Mouse (Mus musculus) kidney, adult 8-10 months (tissue): ENCODE measurements around the gene Sertad3.

Experiments
- DNase-seq, 2 experiments: peaks; one replicate each; pipeline ENCODE4 v3.0.0; 2022

Gene Sertad3

GRCm38 (mm10) chr7:27467648-27468047 lies 5.9 kb upstream of the Sertad3 start:
- no peak for DNase-seq

GRCm38 (mm10) chr7:27471390-27472120 lies 2.0 kb upstream of the Sertad3 start:
- no peak for DNase-seq

DNA sequence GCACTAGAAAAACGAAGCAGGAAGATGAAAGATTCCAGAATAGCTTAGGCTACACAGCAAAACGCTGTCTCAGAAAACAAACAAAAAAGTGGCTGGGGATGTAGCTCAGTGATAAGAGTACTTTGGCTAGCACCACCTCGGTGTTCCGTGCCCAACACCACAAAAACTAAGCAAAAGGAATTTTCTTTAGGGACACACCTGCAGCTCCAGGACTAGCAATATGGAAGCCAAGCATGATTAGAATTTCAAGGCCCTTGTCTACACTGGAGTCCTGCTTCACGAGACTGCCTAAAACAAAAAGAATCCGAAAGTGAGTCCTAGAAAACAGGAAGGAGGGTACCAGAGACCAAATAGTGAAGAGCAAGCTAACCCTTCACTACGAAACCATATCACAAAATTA lies 972 bp upstream of the Sertad3 start:
- no peak for DNase-seq

- no peak for DNase-seq
Measured at GRCm38 (mm10) chr7:27473835-27474489, 394 bp downstream of the Sertad3 start.

DNA sequence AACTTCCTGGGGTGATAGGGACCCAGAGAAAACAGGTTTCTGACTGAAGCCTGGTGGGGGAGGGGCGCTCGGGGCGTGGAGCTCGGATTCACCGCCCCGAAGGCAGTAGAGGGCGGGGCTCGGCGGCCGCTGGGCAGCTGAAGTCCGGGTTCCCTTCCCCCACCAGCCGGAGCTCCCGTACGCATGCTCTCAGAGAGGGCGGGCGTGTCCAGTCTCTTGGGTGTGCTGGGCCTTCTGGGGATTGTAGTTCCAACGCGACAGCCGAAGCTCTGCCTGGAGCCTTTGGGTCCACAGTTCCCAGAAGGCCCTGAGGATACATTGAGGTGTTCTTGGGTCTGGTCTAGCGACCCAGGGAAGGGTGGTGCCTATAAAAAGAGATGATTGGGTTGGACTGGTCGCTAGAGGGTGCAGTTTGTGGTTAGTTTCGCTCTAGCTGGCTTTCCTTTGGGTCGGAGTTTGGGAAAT lies 954 bp downstream of the Sertad3 start:
- DNase-seq, result peak; percentile 99

GRCm38 (mm10) chr7:27475596-27475995 lies 2.0 kb downstream of the Sertad3 start:
- no peak for DNase-seq

DNA sequence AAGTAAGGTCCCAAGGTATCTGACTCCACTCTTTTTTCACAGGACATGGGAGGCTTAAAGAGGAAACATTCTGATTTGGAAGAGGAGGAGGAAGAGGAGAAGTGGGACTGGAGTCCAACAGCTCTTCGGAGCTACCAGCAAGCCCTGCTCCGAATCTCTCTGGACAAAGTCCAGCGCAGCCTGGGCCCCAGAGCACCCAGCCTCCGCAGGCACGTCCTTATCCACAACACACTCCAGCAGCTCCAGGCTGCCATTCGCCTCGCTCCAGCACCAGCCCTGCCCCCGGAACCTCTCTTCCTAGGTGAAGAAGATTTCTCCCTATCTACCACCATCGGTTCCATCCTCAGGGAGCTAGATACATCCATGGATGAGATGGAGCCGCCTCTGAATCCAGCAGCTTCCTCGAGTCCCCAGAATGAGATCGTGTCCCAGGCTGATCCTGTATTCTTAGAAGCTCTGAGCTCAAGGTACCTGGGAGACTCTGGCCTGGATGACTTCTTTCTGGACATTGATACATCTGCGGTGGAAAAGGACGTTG lies 2.6 kb downstream of the Sertad3 start:
- DNase-seq, result peak; percentile 59 to 70

DNA sequence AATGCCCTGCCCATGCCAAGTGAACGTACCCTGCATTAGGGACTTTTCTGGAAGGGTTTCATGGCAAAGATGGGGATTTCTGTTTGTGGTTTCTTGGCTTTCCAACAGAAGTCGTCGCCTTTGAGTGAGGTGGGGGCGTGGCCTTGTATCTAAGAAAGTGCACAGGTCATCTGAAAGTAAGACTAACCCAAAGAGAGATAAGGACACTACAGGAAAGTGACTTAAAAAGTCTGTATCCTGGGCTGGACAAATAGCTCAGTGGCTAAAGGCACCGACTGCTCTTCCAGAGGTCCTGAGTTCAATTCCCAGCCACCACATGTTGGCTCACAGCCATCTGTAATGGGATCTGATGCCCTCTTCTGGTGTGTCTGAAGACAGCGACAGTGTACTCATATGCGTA lies 5.0 kb downstream of the Sertad3 start:
- no peak for DNase-seq

- peak; percentile 71 to 75 for DNase-seq
Measured at GRCm38 (mm10) chr7:27479750-27480149, 6.2 kb downstream of the Sertad3 start.

DNA sequence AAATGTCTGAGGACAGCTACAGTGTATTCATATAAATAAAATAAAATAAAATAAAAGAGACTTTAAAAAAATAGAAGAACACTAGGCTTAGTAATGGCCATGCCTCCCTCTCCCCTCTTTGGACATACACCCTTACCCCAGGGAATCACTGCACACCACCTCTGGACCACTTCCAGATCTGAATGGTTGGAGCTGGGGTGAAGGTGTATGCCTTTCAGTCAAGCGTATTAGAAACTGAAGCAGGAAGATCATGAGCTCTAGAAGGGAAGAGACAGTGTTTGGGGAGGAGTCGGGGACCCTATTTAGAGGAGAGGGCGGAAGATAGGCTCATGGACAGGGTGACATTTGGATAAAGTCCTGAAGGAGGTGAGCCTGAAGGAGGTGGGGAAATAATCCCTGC lies 6.9 kb downstream of the Sertad3 start:
- peak in 1 of 2 experiments; percentile 46 for DNase-seq

DNA sequence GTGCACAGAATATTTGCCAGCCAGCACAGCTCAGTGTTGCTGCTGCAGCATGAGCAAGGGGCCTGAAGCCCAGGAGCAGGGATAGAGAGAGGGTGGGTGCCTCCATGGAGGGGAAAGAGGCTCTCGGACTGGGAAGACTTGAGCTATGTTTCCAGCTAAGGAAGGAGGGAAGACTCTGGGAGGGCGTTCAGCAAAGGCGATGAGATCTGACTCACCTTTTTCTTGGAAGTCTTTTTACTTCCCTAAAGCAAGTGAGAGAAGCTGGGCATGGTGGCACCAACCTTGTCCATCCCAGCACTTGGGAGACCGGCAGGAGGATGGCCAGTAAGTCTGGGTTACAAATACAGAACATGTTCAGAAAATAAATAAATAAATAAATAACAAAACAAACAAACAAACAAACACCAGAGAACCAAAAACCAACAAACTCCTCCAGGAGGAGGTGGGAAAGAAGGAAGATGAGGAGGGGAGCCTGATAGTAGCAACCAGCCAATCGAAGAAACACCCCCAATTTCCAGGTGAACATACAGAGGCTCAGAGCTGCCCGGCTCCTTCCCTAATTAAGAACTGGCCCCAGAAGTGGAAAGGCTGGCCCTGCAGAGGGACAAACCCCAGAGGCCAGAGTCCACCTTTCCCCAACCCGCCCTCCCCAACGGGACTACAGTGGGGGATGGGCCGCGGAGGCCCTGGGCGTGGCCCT lies 7.5 kb downstream of the Sertad3 start:
- peak in 1 of 2 experiments; percentile 32 for DNase-seq

GRCm38 (mm10) chr7:27481627-27481969 lies 8.0 kb downstream of the Sertad3 start:
- DNase-seq, result peak; percentile 93 to 96

- DNase-seq, result no peak
Measured at GRCm38 (mm10) chr7:27483860-27484259, 10.3 kb downstream of the Sertad3 start.

- peak in 1 of 2 experiments; percentile 54 for DNase-seq
Measured at GRCm38 (mm10) chr7:27486102-27486769, 12.7 kb downstream of the Sertad3 start.

DNA sequence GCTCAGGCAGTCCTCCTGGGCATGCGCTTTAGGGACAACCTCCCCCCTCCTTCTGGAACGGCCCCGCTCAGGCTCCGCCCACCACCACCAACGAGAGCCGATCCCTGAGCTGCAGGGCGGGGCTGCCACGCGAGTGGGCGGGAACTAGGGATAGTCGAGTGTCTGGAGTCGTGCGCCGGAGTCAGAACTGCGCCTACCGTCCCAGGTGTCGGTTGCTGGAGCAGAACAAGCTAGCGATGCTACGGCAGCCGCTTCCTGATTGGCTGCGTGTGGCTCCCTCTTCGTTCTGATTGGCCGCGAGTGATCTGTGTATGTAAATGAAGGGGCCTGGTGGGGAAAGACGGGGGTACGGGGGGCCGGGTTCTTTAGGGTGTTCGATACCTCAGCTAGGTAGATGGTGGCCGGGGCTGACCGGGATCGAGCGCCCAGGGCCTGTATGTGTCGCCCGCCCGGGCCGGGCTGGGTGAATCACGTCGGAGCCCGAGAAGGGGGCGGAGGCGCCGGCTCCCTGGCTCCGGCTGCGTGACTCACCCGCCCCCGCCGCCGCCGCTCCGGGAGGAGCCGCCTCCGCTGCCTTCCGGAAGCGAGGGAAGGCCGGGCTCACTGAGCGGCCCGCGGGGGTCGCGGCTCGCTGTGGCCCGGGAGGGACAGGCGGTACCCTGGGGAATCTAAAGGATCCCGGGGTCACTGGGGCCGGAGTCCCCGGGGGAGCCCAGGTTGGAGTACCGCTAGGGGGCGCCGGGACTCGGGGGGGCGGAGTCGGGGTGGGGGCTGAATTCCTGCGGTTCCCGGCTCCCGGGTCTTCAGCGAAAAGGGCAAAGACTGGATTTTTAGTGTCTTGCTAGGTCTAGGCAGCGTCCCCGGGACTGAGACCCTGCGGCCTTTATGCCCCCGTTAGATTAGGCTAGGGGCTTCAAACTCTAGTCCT lies 13.5 kb downstream of the Sertad3 start, which contains the start of gene Sertad1:
Sertad1 (plus strand) TSS at position 141 of the 928 bp plus-strand sequence.
- peak; percentile 100 for DNase-seq

- DNase-seq, result peak; percentile 64 to 73
Measured at GRCm38 (mm10) chr7:27487740-27488268, 14.2 kb downstream of the Sertad3 start.

DNA sequence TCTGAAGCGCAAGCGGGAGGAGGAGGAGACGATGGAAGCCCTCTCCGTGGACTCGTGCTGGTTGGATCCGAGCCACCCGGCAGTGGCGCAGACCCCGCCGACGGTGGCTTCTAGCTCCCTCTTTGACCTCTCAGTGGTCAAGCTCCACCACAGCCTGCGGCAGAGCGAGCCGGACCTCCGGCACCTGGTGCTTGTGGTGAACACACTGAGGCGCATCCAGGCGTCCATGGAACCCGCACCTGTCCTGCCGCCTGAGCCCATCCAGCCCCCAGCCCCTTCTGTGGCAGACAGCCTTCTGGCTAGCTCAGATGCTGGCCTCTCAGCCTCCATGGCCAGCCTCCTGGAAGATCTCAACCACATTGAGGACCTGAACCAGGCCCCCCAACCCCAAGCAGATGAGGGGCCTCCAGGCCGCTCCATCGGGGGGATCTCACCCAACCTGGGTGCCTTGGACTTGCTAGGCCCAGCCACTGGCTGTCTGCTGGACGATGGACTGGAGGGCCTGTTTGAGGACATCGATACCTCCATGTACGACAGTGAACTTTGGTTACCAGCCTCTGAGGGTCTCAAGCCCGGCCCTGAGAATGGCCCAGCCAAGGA lies 15.8 kb downstream of the Sertad3 start:
- DNase-seq, result no peak

DNA sequence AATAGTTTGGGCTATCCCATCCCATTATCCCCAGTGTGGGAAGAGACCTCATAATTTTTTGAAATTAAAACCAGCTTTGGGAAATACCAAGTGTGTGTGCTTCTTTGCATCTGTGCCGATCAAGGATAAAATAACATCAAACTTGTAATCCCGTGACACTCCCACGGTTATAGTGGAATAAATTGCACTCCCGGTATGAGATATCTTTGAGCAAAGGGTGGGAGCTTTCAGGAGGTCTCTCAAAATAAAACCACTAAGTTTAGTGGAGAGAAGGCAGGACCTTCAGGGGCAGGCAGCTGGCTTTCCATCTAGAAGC lies 16.6 kb downstream of the Sertad3 start:
- no peak for DNase-seq

DNA sequence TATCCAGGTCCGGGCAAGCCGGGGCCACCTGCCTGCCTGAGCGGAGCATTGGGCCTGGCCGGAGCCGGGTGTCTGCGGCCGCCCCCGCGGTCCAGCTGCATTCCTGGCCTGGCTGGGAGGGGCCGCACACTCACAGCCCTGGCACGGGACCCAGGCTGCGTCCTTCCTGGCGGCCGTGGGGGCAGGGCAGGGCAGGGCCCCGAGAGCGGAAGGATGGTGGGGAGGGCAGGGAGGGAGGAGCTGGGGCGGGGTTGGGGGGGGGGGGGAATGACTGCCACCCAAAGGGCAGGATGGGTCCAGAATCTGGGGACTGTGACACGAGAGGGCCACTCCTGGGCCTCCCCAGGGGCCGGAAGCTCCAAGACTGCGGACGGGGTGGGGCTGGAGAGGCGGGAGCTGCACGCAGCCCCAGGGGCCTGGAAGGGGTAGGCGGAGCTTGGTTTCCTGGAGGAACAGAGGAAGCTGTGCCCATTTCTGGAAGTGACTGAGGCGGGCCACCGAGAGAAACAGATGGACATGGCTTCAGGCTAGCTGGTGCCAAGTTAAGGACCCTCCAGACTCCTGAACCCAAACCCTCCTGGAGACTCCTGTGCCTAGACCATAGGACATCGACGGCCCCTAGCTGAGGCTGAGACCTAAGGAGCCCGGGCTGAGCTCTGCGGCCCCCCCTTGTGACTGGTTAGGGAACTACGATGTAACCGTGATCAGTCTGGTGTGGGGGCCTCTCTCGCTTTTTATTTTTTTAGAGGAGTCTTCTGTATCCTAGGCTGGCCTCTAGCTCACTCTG lies 17.2 kb downstream of the Sertad3 start:
- DNase-seq, result peak; percentile 93 to 96

- peak; percentile 41 to 63 for DNase-seq
Measured at GRCm38 (mm10) chr7:27491856-27492255, 18.3 kb downstream of the Sertad3 start.
